ENCODE assay signal across 9 mouse cellular contexts in genomic region chr5:106451681-106452440, GRCm38 (mm10). TPM values are rescaled to one million over a fixed set of nuclear protein-coding genes. Genes with fewer than 3 reads are reported as not detected.
A peak's percentile ranks its signal among the peaks of the same experiment; 100 is the strongest.
DNase-seq lines count a peak whose midpoint lies in the region; ATAC-seq and TF ChIP-seq lines count a peak whose summit lies in the region.
"Had no signal": no experiment of that assay in that cellular context is flagged by ENCODE, and none has a peak within 500 bp of the region (broad histone marks: within the 10 kb centered on the region; RNA-seq: fewer than 3 reads in every experiment).

No protein-coding gene starts in this region.

- H3K27me3 ChIP-seq in lung, embryonic 16.5 days (ENCODE audit: control insufficient read depth, insufficient read depth, low read depth, low read length), result peaks cover 93% of the 10 kb centered on the region
- H3K27me3 ChIP-seq in embryonic facial prominence, embryonic 10.5 days (replicated peaks; ENCODE audit: low read depth, poor library complexity, severe bottlenecking), result peaks cover 100% of the 10 kb centered on the region
- H3K27me3 ChIP-seq in limb, embryonic 13.5 days, result peaks cover 91% of the 10 kb centered on the region

- WGBS in lung, embryonic 16.5 days, result under 1% methylated on average over 32 of the region's 32 CpGs
- 2% methylated on average over 32 of the region's 32 CpGs for WGBS in lung, adult 2 months
- under 1% methylated on average over 32 of the region's 32 CpGs for WGBS in embryonic facial prominence, embryonic 10.5 days
- WGBS in limb, embryonic 13.5 days, result under 1% methylated on average over 32 of the region's 32 CpGs

- no peaks in the 10 kb centered on the region for H3K36me3 ChIP-seq in lung, embryonic 16.5 days (ENCODE audit: control insufficient read depth, insufficient read depth, low read length)
- no peaks in the 10 kb centered on the region for H3K36me3 ChIP-seq in embryonic facial prominence, embryonic 10.5 days (replicated peaks)
- no peaks in the 10 kb centered on the region for H3K36me3 ChIP-seq in limb, embryonic 13.5 days

- DNase-seq in lung, adult 2 months, result no peak
- DNase-seq in embryonic facial prominence, embryonic 10.5 days (ENCODE audit: low spot score), result peak; percentile 68
- no peak for DNase-seq in urinary bladder, postnatal 36 days (ENCODE audit: low spot score in 2 of 2)
- DNase-seq in layer of hippocampus, postnatal 25 days (ENCODE audit: extremely low spot score in 1 of 2, low spot score in 1 of 2), result no peak
- DNase-seq: heart, adult 2 months had no signal

- H3K4me3 ChIP-seq in lung, embryonic 16.5 days (ENCODE audit: low read length), result no peak overlapping the region
- H3K4me3 ChIP-seq in lung, adult 2 months (replicated peaks; ENCODE audit: extremely low read depth, low read depth, low read length), result no peak overlapping the region
- peak overlapping the region; percentile 25; the same call in 1 of the 2 replicates for H3K4me3 ChIP-seq in embryonic facial prominence, embryonic 10.5 days
- H3K4me3 ChIP-seq in limb, embryonic 13.5 days, result no peak overlapping the region
- H3K4me3 ChIP-seq: heart, adult 2 months had no signal

- no peak for TF ChIP-seq POLR2A in lung, adult 2 months (IDR thresholded peaks at IDR 0.05; ENCODE audit: borderline replicate concordance, extremely low read depth, low read depth, low read length)

- H3K4me1 ChIP-seq in lung, embryonic 16.5 days (replicated peaks; ENCODE audit: control insufficient read depth, insufficient read depth, low read length), result no peaks in the 10 kb centered on the region; the same call in 1 of the 2 replicates
- H3K4me1 ChIP-seq in lung, adult 2 months (ENCODE audit: control insufficient read depth, insufficient read depth, low read length), result no peaks in the 10 kb centered on the region
- H3K4me1 ChIP-seq in embryonic facial prominence, embryonic 10.5 days, result peaks cover 12% of the 10 kb centered on the region
- peaks cover 19% of the 10 kb centered on the region for H3K4me1 ChIP-seq in limb, embryonic 13.5 days

- no peak overlapping the region for H3K4me2 ChIP-seq in lung, embryonic 16.5 days (ENCODE audit: low read depth, low read length)
- H3K4me2 ChIP-seq in limb, embryonic 13.5 days (replicated peaks), result no peak overlapping the region

- H3K9ac ChIP-seq in lung, embryonic 16.5 days (ENCODE audit: low read length), result no peak overlapping the region
- no peak overlapping the region for H3K9ac ChIP-seq in limb, embryonic 13.5 days

- H3K9me3 ChIP-seq in lung, embryonic 16.5 days (ENCODE audit: control insufficient read depth, low read length), result no peaks in the 10 kb centered on the region
- no peaks in the 10 kb centered on the region for H3K9me3 ChIP-seq in embryonic facial prominence, embryonic 10.5 days
- no peaks in the 10 kb centered on the region for H3K9me3 ChIP-seq in limb, embryonic 13.5 days

- no peak overlapping the region for H3K27ac ChIP-seq in lung, embryonic 16.5 days (ENCODE audit: low read length)
- H3K27ac ChIP-seq in embryonic facial prominence, embryonic 10.5 days (replicated peaks), result no peak overlapping the region
- H3K27ac ChIP-seq in limb, embryonic 13.5 days, result no peak overlapping the region
- H3K27ac ChIP-seq: heart, adult 2 months had no signal

- ATAC-seq in lung, embryonic 16.5 days (ENCODE audit: low read depth), result peak; percentile 36; the same call in 1 of the 2 replicates
- peak; percentile 51; the same call in 1 of the 2 replicates for ATAC-seq in limb, embryonic 13.5 days (ENCODE audit: low FRiP score, low read depth)
- no peak for ATAC-seq in activated CD4-positive, CD25-positive, alpha-beta regulatory T cell, adult 4 months

- TF ChIP-seq CTCF in lung, adult 2 months (IDR thresholded peaks at IDR 0.05; ENCODE audit: insufficient read depth, low read length), result no peak

RNA-seq across cellular contexts. Expression of gene Barhl2, which starts 6.1 kb away (rescaled TPM):
- polyA plus RNA-seq in lung, embryonic 16.5 days (2015; fragmentation: Nextera tagmentation; extraction: Ambion mirVana), result not detected in 2 replicates
- not detected in 2 replicates for polyA plus RNA-seq in lung, adult 2 months (2012; rRNA removed)
- 0.13 and 0.14 TPM in 2 replicates for polyA plus RNA-seq in embryonic facial prominence, embryonic 10.5 days (2016; fragmentation: Nextera tagmentation; extraction: Ambion mirVana)
- not detected in 2 replicates for polyA plus RNA-seq in limb, embryonic 13.5 days (2015; fragmentation: Nextera tagmentation; extraction: Ambion mirVana)
- not detected for polyA plus RNA-seq in activated CD4-positive, CD25-positive, alpha-beta regulatory T cell, adult 4 months (2017; shearing (Covaris generic))
- total RNA-seq in layer of hippocampus, postnatal 25 days (2021), result under 1 TPM; 0.12 to 0.26 TPM
- total RNA-seq: heart, adult 2 months; megakaryocyte-erythroid progenitor cell, adult 5-6 weeks had no signal
- polyA plus RNA-seq: heart, adult 2 months had no signal
